Mouse (Mus musculus): ENCODE data around the gene Ntpcr.

- TF ChIP-seq RCOR1 (IDR thresholded peaks at IDR 0.05; ENCODE audit: low read depth, low read length) (no peak), CHD2 (IDR thresholded peaks at IDR 0.05; ENCODE audit: low read length) (no peak), SIN3A (IDR thresholded peaks at IDR 0.05; ENCODE audit: low read length) (no peak), ELF1 (IDR thresholded peaks at IDR 0.05; ENCODE audit: low read depth, low read length) (no peak), EP300 (IDR thresholded peaks at IDR 0.05; ENCODE audit: low read depth in 1 of 2, low read length in 2 of 2) (no peak), GATA1 (IDR thresholded peaks at IDR 0.05; ENCODE audit: low read depth, low read length) (no peak), E2F4 (IDR thresholded peaks at IDR 0.05; ENCODE audit: borderline replicate concordance, low read depth, low read length) (no peak), MYB (IDR thresholded peaks at IDR 0.05; ENCODE audit: low read depth, low read length) (no peak)
These were observed at the start of gene Ntpcr for GRCm38 (mm10) chr8:125729746-125730145.

Data from MEL (cell line).